Mouse (Mus musculus): Measurements from ENCODE around the gene Gm6592. TPM values are rescaled to one million over a fixed set of nuclear protein-coding genes. Genes with fewer than 3 reads are reported as not detected.
"Not testable (repeated sequence)": the region's sequence is repeated elsewhere in the genome, so short reads cannot be mapped to it uniquely, and the experiment has no call there.

Gm6592 gene
- total RNA-seq (2014; rRNA removed) (not detected in 2 replicates), polyA plus RNA-seq (2015; fragmentation: Nextera tagmentation; extraction: Ambion mirVana) (not detected in 2 replicates)

GRCm38 (mm10) chrX:8843694-8844093, at the start of gene Gm6592:
Gene Gm6592 (plus strand): TSS chrX:8843994.
- ATAC-seq (ENCODE audit: low FRiP score) (no peak), DNase-seq (ENCODE audit: low spot score) (no peak)
- Histone ChIP-seq H3K27ac (ENCODE audit: low read depth, low read length) (no peak within 1 kb of the TSS), H3K4me3 (ENCODE audit: low read depth, low read length) (no peak within 1 kb of the TSS), H3K4me1 (ENCODE audit: insufficient read depth, low read length) (no peaks in the 10 kb centered on the region), H3K9ac (replicated peaks; ENCODE audit: low read length, poor library complexity, severe bottlenecking) (no peak within 1 kb of the TSS), H3K9me3 (ENCODE audit: low read length) (no peaks in the 10 kb centered on the region), H3K36me3 (ENCODE audit: insufficient read depth, low read length) (no peaks in the 10 kb centered on the region), H3K27me3 (ENCODE audit: insufficient read depth, low read length) (no peaks in the 10 kb centered on the region), H3K4me2 (ENCODE audit: low read depth, low read length, poor library complexity, severe bottlenecking) (no peak within 1 kb of the TSS)
- no peak for TF ChIP-seq CTCF (IDR thresholded peaks at IDR 0.05)
- WGBS, result 69% methylated on average over 1 of the region's 1 CpGs

- not testable (repeated sequence) for H3K27me3 ChIP-seq (ENCODE audit: insufficient read depth, low read length); H3K27ac ChIP-seq (ENCODE audit: low read depth, low read length); ATAC-seq (ENCODE audit: low FRiP score); H3K9me3 ChIP-seq (ENCODE audit: low read length); DNase-seq (ENCODE audit: low spot score); H3K4me2 ChIP-seq (ENCODE audit: low read depth, low read length, poor library complexity, severe bottlenecking); H3K9ac ChIP-seq (replicated peaks; ENCODE audit: low read length, poor library complexity, severe bottlenecking); H3K4me3 ChIP-seq (ENCODE audit: low read depth, low read length); H3K4me1 ChIP-seq (ENCODE audit: insufficient read depth, low read length); H3K36me3 ChIP-seq (ENCODE audit: insufficient read depth, low read length)
- WGBS, result 80% methylated on average over 4 of the region's 4 CpGs
Measured at GRCm38 (mm10) chrX:8803391-8803790, 40.4 kb upstream of the Gm6592 start, which contains the start of gene Ssxb5. Gene Ssxb5 (plus strand): TSS chrX:8803691.

- Histone ChIP-seq H3K4me2 (ENCODE audit: low read depth, low read length, poor library complexity, severe bottlenecking) (no peak overlapping the region), H3K9ac (replicated peaks; ENCODE audit: low read length, poor library complexity, severe bottlenecking) (no peak overlapping the region), H3K4me1 (ENCODE audit: insufficient read depth, low read length) (no peaks in the 10 kb centered on the region), H3K27me3 (ENCODE audit: insufficient read depth, low read length) (no peaks in the 10 kb centered on the region), H3K36me3 (ENCODE audit: insufficient read depth, low read length) (no peaks in the 10 kb centered on the region), H3K9me3 (ENCODE audit: low read length) (no peaks in the 10 kb centered on the region), H3K27ac (ENCODE audit: low read depth, low read length) (no peak overlapping the region), H3K4me3 (ENCODE audit: low read depth, low read length) (no peak overlapping the region)
- DNase-seq (ENCODE audit: low spot score) (peak; percentile 47), ATAC-seq (ENCODE audit: low FRiP score) (no peak)
- TF ChIP-seq CTCF (IDR thresholded peaks at IDR 0.05), result peak; percentile 72
Measured at GRCm38 (mm10) chrX:8832043-8832442, 11.8 kb upstream of the Gm6592 start.

- Histone ChIP-seq H3K36me3 (ENCODE audit: insufficient read depth, low read length) (no peaks in the 10 kb centered on the region), H3K9ac (replicated peaks; ENCODE audit: low read length, poor library complexity, severe bottlenecking) (no peak overlapping the region), H3K27ac (ENCODE audit: low read depth, low read length) (no peak overlapping the region), H3K27me3 (ENCODE audit: insufficient read depth, low read length) (no peaks in the 10 kb centered on the region), H3K4me2 (ENCODE audit: low read depth, low read length, poor library complexity, severe bottlenecking) (no peak overlapping the region), H3K9me3 (ENCODE audit: low read length) (no peaks in the 10 kb centered on the region), H3K4me3 (ENCODE audit: low read depth, low read length) (no peak overlapping the region), H3K4me1 (ENCODE audit: insufficient read depth, low read length) (no peaks in the 10 kb centered on the region)
- no peak for DNase-seq (ENCODE audit: low spot score)
- ATAC-seq (ENCODE audit: low FRiP score), result no peak
- 90% methylated on average over 10 of the region's 10 CpGs for WGBS
- no peak for TF ChIP-seq CTCF (IDR thresholded peaks at IDR 0.05)
Measured at GRCm38 (mm10) chrX:8852486-8852885, 8.7 kb downstream of the Gm6592 start.

GRCm38 (mm10) chrX:8864331-8864730, 20.5 kb downstream of the Gm6592 start:
- H3K4me1 ChIP-seq (ENCODE audit: insufficient read depth, low read length); H3K9me3 ChIP-seq (ENCODE audit: low read length); H3K27me3 ChIP-seq (ENCODE audit: insufficient read depth, low read length); H3K27ac ChIP-seq (ENCODE audit: low read depth, low read length); H3K9ac ChIP-seq (replicated peaks; ENCODE audit: low read length, poor library complexity, severe bottlenecking); ATAC-seq (ENCODE audit: low FRiP score); H3K4me2 ChIP-seq (ENCODE audit: low read depth, low read length, poor library complexity, severe bottlenecking); H3K36me3 ChIP-seq (ENCODE audit: insufficient read depth, low read length); H3K4me3 ChIP-seq (ENCODE audit: low read depth, low read length): not testable (repeated sequence)
- WGBS, result 15% methylated on average over 3 of the region's 3 CpGs
- DNase-seq (ENCODE audit: low spot score), result peak; percentile 78
- TF ChIP-seq CTCF (IDR thresholded peaks at IDR 0.05), result peak; percentile 68

- H3K4me1 ChIP-seq (ENCODE audit: insufficient read depth, low read length); H3K9me3 ChIP-seq (ENCODE audit: low read length); H3K27ac ChIP-seq (ENCODE audit: low read depth, low read length); DNase-seq (ENCODE audit: low spot score); H3K27me3 ChIP-seq (ENCODE audit: insufficient read depth, low read length); H3K4me2 ChIP-seq (ENCODE audit: low read depth, low read length, poor library complexity, severe bottlenecking); H3K4me3 ChIP-seq (ENCODE audit: low read depth, low read length); H3K36me3 ChIP-seq (ENCODE audit: insufficient read depth, low read length); ATAC-seq (ENCODE audit: low FRiP score); H3K9ac ChIP-seq (replicated peaks; ENCODE audit: low read length, poor library complexity, severe bottlenecking): not testable (repeated sequence)
- 75% methylated on average over 3 of the region's 4 CpGs for WGBS
Measured at GRCm38 (mm10) chrX:8873953-8874352, 30.2 kb downstream of the Gm6592 start, which contains the start of gene Gm5751. Gene Gm5751 (plus strand): TSS chrX:8874253.
